Mouse (Mus musculus) midbrain, embryonic 13.5 days (tissue): ENCODE data around the gene Actr1b. TPM values are rescaled to one million over a fixed set of nuclear protein-coding genes. Genes with fewer than 3 reads are reported as not detected.

Source experiments
- ATAC-seq: fragments of 200-750 bp; cut with Nextera tagmentation; 2 replicates; pipeline ENCODE4 v1.8.0; 2017; ENCODE audit warnings: mild to moderate bottlenecking, moderate TSS enrichment, moderate library complexity
- H3K27ac ChIP-seq: fragments of 300-500 bp; sonication (generic); 2 replicates; pipeline ENCODE4 v1.5.1; 2015; ENCODE audit warnings: inconsistent platforms, mild to moderate bottlenecking, moderate library complexity
- H3K27me3 ChIP-seq: fragments of 300-500 bp; sonication (generic); 2 replicates; pipeline ENCODE4 v1.6.1; 2015; ENCODE audit warnings: mild to moderate bottlenecking, inconsistent platforms
- H3K36me3 ChIP-seq: fragments of 300-500 bp; sonication (generic); 2 replicates; pipeline ENCODE4 v1.6.1; 2015; ENCODE audit warnings: mild to moderate bottlenecking, inconsistent platforms
- H3K4me1 ChIP-seq: fragments of 300-500 bp; sonication (generic); replicated peaks from 2 replicates; pipeline ENCODE4 v1.6.1; 2015; ENCODE audit warnings: inconsistent platforms
- H3K4me2 ChIP-seq: fragments of 300-500 bp; sonication (generic); replicated peaks from 2 replicates; pipeline ENCODE4 v1.6.1; 2015; ENCODE audit warnings: moderate library complexity, mild to moderate bottlenecking, inconsistent platforms
- H3K4me3 ChIP-seq: fragments of 300-500 bp; sonication (generic); replicated peaks from 2 replicates; pipeline ENCODE4 v1.5.1; 2015; ENCODE audit warnings: mild to moderate bottlenecking, inconsistent platforms
- H3K9ac ChIP-seq: fragments of 300-500 bp; sonication (generic); replicated peaks from 2 replicates; pipeline ENCODE4 v1.6.1; 2015; ENCODE audit warnings: mild to moderate bottlenecking, inconsistent platforms
- H3K9me3 ChIP-seq: fragments of 300-500 bp; sonication (generic); 2 replicates; pipeline ENCODE4 v1.6.1; 2016; ENCODE audit warnings: mild to moderate bottlenecking, inconsistent platforms
- WGBS: fragments of 180-500 bp; shearing (Covaris S2); methylation state at CpG from one replicate; pipeline ENCODE4 v1.1.7; 2015; 5-methylcytosine and 5-hydroxymethylcytosine counted together
- polyA plus RNA-seq: library from polyadenylated mRNA; unstranded; fragments of >200 nt; fragmentation: Nextera tagmentation; extraction: Ambion mirVana; gene quantifications from 2 replicates; pipeline ENCODE4 v1.2.1, GENCODE M21; 2015

Gene Actr1b
- polyA plus RNA-seq, 1 experiment from 2014 or later = 102 TPM

DNA sequence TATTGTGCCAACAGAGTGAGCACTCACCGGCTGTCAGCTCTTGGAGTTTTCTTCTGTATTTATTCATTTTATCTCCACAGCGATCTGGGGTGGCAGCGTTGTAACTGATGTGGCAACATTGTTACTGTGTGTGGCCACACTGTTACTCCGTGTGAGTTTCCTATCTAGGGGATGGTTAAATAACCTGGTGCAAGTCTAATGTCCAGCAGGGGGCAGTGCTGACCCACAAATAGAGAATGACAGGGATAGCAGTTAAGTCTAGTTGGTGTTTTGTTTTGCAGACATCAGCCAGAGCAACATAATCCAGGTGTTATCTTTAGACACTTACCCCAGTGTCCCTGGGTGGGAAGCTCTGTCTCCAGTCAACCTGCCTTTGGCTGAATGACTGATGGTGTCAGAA lies 23.1 kb upstream of the Actr1b start:
- Histone ChIP-seq H3K4me3 (no peak overlapping the region), H3K27ac (no peak overlapping the region), H3K4me2 (no peak overlapping the region), H3K4me1 (no peaks in the 10 kb centered on the region), H3K9me3 (no peaks in the 10 kb centered on the region), H3K27me3 (no peaks in the 10 kb centered on the region), H3K36me3 (no peaks in the 10 kb centered on the region), H3K9ac (no peak overlapping the region)
- 14% methylated on average over 4 of the region's 4 CpGs for WGBS
- ATAC-seq = no peak; the same call in 1 of the 2 replicates

- no peaks in the 10 kb centered on the region for H3K27me3 ChIP-seq
- no peak overlapping the region for H3K9ac ChIP-seq
- 74% methylated on average over 4 of the region's 4 CpGs for WGBS
- H3K4me1 ChIP-seq = no peaks in the 10 kb centered on the region
- no peak overlapping the region for H3K27ac ChIP-seq
- no peak overlapping the region for H3K4me3 ChIP-seq
- H3K4me2 ChIP-seq = no peak overlapping the region
- H3K36me3 ChIP-seq = no peaks in the 10 kb centered on the region
- no peak for ATAC-seq
- H3K9me3 ChIP-seq = no peaks in the 10 kb centered on the region
Measured at GRCm38 (mm10) chr1:36724057-36724431, 9.8 kb upstream of the Actr1b start.

- 83% methylated on average over 16 of the region's 16 CpGs for WGBS
- H3K27ac ChIP-seq = no peak overlapping the region
- no peak for ATAC-seq
Measured at GRCm38 (mm10) chr1:36723146-36724056, 9.2 kb upstream of the Actr1b start.

GRCm38 (mm10) chr1:36718786-36719185 lies 4.6 kb upstream of the Actr1b start:
- no peaks in the 10 kb centered on the region for H3K27me3 ChIP-seq
- H3K9me3 ChIP-seq = no peaks in the 10 kb centered on the region
- no peak overlapping the region for H3K9ac ChIP-seq
- H3K4me3 ChIP-seq = no peak overlapping the region
- no peak overlapping the region for H3K4me2 ChIP-seq
- 88% methylated on average over 1 of the region's 1 CpGs for WGBS
- no peak overlapping the region for H3K27ac ChIP-seq
- ATAC-seq = no peak
- H3K4me1 ChIP-seq = no peaks in the 10 kb centered on the region
- no peaks in the 10 kb centered on the region for H3K36me3 ChIP-seq

More at GRCm38 (mm10) chr1:36723146-36724056, 9.2 kb upstream of the Actr1b start:
- Histone ChIP-seq H3K4me1 (no peaks in the 10 kb centered on the region), H3K9ac (no peak overlapping the region), H3K4me2 (no peak overlapping the region), H3K4me3 (no peak overlapping the region), H3K9me3 (no peaks in the 10 kb centered on the region), H3K27me3 (no peaks in the 10 kb centered on the region), H3K36me3 (no peaks in the 10 kb centered on the region)

GRCm38 (mm10) chr1:36711104-36711503 lies 3.1 kb downstream of the Actr1b start:
- ATAC-seq = no peak
- WGBS = 91% methylated on average over 2 of the region's 2 CpGs

GRCm38 (mm10) chr1:36709854-36710280 lies 4.4 kb downstream of the Actr1b start, which contains the start of gene 4933424G06Rik:
Gene 4933424G06Rik (plus strand): TSS chr1:36710149.
- peak within 1 kb of the TSS; percentile 97 for H3K4me3 ChIP-seq
- H3K9me3 ChIP-seq = no peaks in the 10 kb centered on the region
- H3K4me1 ChIP-seq = peaks cover 20% of the 10 kb centered on the region
- H3K4me2 ChIP-seq = peak within 1 kb of the TSS; percentile 92
- ATAC-seq = peak; percentile 98
- under 1% methylated on average over 29 of the region's 29 CpGs for WGBS
- H3K27me3 ChIP-seq = no peaks in the 10 kb centered on the region
- peak within 1 kb of the TSS; percentile 98 for H3K9ac ChIP-seq
- peak within 1 kb of the TSS; percentile 87 for H3K27ac ChIP-seq
- H3K36me3 ChIP-seq = peaks cover 31% of the 10 kb centered on the region

More at GRCm38 (mm10) chr1:36711104-36711503, 3.1 kb downstream of the Actr1b start:
- Histone ChIP-seq H3K4me3 (no peak overlapping the region), H3K27me3 (no peaks in the 10 kb centered on the region), H3K9ac (no peak overlapping the region), H3K4me2 (no peak overlapping the region), H3K36me3 (peaks cover 19% of the 10 kb centered on the region), H3K27ac (no peak overlapping the region), H3K9me3 (no peaks in the 10 kb centered on the region), H3K4me1 (peaks cover 20% of the 10 kb centered on the region)

DNA sequence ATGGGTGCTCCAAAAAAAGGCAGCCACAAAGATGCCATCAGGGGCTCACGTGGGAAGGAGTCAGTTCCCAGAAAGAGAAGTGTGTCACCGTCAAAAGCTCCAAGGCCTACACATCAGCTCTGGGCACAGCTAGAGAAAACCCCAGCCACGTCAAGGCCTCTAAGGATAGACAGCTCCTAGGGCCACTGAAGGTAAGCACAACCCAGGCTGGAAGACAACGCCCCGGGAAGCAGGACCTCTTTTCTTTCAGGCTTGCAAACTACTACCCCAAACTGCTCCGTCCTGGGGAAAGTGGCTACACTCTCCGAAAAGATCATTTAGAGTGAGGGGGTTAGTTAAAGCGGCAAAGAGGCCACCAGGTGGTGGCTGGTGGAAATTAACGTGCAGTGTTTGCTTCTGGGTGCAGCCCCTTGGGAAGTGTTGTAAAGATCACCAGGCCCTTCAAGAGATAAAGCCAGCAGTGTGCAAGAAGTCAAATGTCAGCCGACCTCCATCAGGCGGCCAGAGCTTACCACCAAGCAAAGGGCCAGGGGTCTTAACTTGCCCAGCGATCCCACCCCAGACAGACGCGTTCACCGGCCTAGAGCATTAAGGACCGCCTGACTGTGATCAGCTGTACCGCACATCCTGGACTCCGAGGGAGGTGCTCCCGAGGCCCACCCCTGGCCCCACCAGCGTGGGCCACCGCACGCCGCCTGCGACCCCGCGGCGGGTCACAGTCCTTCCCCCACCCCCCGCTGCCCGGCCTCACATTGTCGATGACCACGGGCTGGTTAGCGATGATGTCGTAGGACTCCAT lies 5.0 kb downstream of the Actr1b start:
- WGBS = under 1% methylated on average over 33 of the region's 33 CpGs
- Histone ChIP-seq H3K9ac (peak overlapping the region; percentile 98), H3K27me3 (no peaks in the 10 kb centered on the region), H3K36me3 (peaks cover 38% of the 10 kb centered on the region), H3K4me2 (peak overlapping the region; percentile 92), H3K4me1 (peaks cover 20% of the 10 kb centered on the region), H3K9me3 (no peaks in the 10 kb centered on the region), H3K4me3 (peak overlapping the region; percentile 97), H3K27ac (peak overlapping the region; percentile 87)
- ATAC-seq = peak; percentile 86

DNA sequence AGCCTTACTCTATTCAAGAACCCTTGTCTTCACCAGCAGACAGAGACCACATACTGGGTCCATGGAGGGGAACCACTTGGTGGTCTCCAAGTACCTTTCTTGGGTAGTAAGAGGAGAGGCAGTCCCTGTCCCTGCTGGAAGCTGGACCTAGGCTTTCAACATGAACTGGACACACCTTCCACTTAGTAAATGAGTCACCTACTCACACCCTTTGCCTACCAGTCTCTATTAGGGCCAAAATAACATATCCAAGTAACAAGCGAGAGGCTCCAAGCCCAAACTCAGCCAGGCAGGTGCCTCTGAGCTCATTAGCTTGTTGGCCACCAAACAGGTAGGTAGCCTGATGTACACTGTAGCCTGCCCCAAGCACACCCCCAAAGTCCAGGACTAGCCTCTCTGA lies 5.6 kb downstream of the Actr1b start:
- Histone ChIP-seq H3K27me3 (no peaks in the 10 kb centered on the region), H3K9ac (peak overlapping the region; percentile 98), H3K4me3 (peak overlapping the region; percentile 97), H3K36me3 (peaks cover 44% of the 10 kb centered on the region), H3K4me1 (peaks cover 20% of the 10 kb centered on the region), H3K27ac (no peak overlapping the region), H3K4me2 (peak overlapping the region; percentile 92), H3K9me3 (no peaks in the 10 kb centered on the region)
- ATAC-seq = no peak
- 80% methylated on average over 1 of the region's 1 CpGs for WGBS

GRCm38 (mm10) chr1:36707797-36708196 lies 6.4 kb downstream of the Actr1b start:
- peaks cover 20% of the 10 kb centered on the region for H3K4me1 ChIP-seq
- peak overlapping the region; percentile 98; the same call in 1 of the 2 replicates for H3K9ac ChIP-seq
- H3K4me2 ChIP-seq = peak overlapping the region; percentile 92
- H3K27ac ChIP-seq = no peak overlapping the region
- H3K27me3 ChIP-seq = no peaks in the 10 kb centered on the region
- peaks cover 52% of the 10 kb centered on the region for H3K36me3 ChIP-seq
- no peaks in the 10 kb centered on the region for H3K9me3 ChIP-seq
- ATAC-seq = no peak
- WGBS = 81% methylated on average over 3 of the region's 3 CpGs
- H3K4me3 ChIP-seq = peak overlapping the region; percentile 97

DNA sequence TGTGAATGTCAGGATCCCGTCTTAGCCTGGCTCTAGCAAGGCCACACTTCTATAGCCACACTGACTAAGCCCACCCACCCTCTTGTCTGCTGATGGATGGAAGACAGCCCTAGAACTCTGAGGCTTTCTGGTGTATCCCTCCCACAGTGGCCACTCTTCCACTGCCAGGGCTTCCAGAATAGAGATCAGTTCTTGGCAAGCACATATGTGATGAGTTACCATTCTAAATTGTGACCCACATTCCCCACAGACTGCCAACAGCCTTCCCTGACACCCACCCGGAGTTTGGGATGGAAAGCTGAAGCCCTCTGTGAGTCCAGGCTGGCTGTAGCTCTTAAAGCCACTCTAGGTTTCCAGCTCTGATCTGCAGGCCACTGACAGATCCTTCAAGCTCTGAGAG lies 7.1 kb downstream of the Actr1b start:
- ATAC-seq = no peak
- Histone ChIP-seq H3K27ac (no peak overlapping the region), H3K4me3 (no peak overlapping the region), H3K36me3 (peaks cover 58% of the 10 kb centered on the region), H3K4me2 (no peak overlapping the region), H3K4me1 (peaks cover 20% of the 10 kb centered on the region), H3K9me3 (no peaks in the 10 kb centered on the region), H3K9ac (0 out of 2 replicates have a peak overlapping the region, but pooled peaks have one; percentile 98), H3K27me3 (no peaks in the 10 kb centered on the region)
- 86% methylated on average over 2 of the region's 2 CpGs for WGBS

- WGBS = 75% methylated on average over 5 of the region's 5 CpGs
- Histone ChIP-seq H3K9me3 (no peaks in the 10 kb centered on the region), H3K4me2 (no peak overlapping the region), H3K9ac (no peak overlapping the region), H3K27me3 (no peaks in the 10 kb centered on the region), H3K4me3 (no peak overlapping the region), H3K36me3 (peaks cover 65% of the 10 kb centered on the region), H3K27ac (no peak overlapping the region), H3K4me1 (peaks cover 7% of the 10 kb centered on the region)
- ATAC-seq = no peak
Measured at GRCm38 (mm10) chr1:36697030-36697429, 17.2 kb downstream of the Actr1b start.

DNA sequence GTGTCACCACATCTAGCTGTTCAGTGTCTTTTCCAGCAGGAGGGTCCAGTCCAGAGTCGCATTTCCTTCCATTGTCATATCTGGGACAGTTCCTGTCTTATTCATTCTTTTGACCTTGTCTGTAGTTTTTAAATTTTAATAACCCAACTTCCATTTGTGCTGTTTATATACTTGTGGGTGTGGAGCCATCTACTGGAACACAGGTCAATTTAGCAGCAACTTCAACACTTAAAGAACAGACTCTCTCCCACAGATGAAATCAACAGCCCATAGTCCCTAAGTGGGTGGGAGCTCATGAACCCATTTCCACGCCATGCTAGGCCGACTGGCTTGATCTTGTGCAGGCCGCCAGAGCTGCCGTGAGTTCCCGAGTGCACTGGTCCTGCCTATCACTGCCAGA lies 17.8 kb downstream of the Actr1b start:
- H3K9ac ChIP-seq = no peak overlapping the region
- no peak for ATAC-seq
- no peaks in the 10 kb centered on the region for H3K27me3 ChIP-seq
- no peak overlapping the region for H3K27ac ChIP-seq
- H3K4me2 ChIP-seq = no peak overlapping the region
- peaks cover 58% of the 10 kb centered on the region for H3K36me3 ChIP-seq
- WGBS = 73% methylated on average over 6 of the region's 6 CpGs
- no peak overlapping the region for H3K4me3 ChIP-seq
- H3K9me3 ChIP-seq = no peaks in the 10 kb centered on the region
- peaks cover 9% of the 10 kb centered on the region for H3K4me1 ChIP-seq
